Mouse (Mus musculus) G1E (cell line): ENCODE data around the gene Rabl3. TPM values are rescaled to one million over a fixed set of nuclear protein-coding genes. Genes with fewer than 3 reads are reported as not detected.

Experiments used
- ATAC-seq: 2 replicates; pipeline ENCODE4 v1.8.0; 2016; ENCODE audit warnings: mild to moderate bottlenecking; ENCODE audit not compliant: insufficient number of reproducible peaks, poor library complexity, low FRiP score, severe bottlenecking; ENCODE audit errors: extremely low read depth
- DNase-seq: peaks from one replicate; pipeline ENCODE4 v3.0.0; 2012; ENCODE audit warnings: low spot score
- H3K27me3 ChIP-seq: 2 replicates; pipeline ENCODE4 v1.6.1; 2012; ENCODE audit warnings: mild to moderate bottlenecking, low read length, inconsistent platforms; ENCODE audit not compliant: insufficient read depth
- H3K36me3 ChIP-seq: replicated peaks from 2 replicates; pipeline ENCODE3; 2012; ENCODE audit warnings: mild to moderate bottlenecking, inconsistent platforms
- H3K4me1 ChIP-seq: 2 replicates; pipeline ENCODE4 v1.6.1; 2012; ENCODE audit warnings: low read depth, low read length, inconsistent platforms, mixed read lengths; ENCODE audit not compliant: insufficient read depth
- H3K4me3 ChIP-seq: 2 replicates; pipeline ENCODE4 v1.5.1; 2012; ENCODE audit warnings: low read depth, mild to moderate bottlenecking, inconsistent platforms, low read length, moderate library complexity, mixed read lengths
- H3K9me3 ChIP-seq: replicated peaks from 2 replicates; pipeline ENCODE4 v1.6.1; 2012; ENCODE audit warnings: inconsistent platforms
- CTCF ChIP-seq: IDR thresholded peaks from 2 replicates; pipeline ENCODE4 v1.5.1; 2012; ENCODE audit warnings: low read depth, low read length, inconsistent platforms, mixed read lengths
- GATA1 ChIP-seq: IDR thresholded peaks from 2 replicates; pipeline ENCODE4 v1.6.1; 2012; ENCODE audit warnings: borderline replicate concordance, low read length, inconsistent platforms, mixed read lengths
- GATA2 ChIP-seq: IDR thresholded peaks from 2 replicates; pipeline ENCODE4 v1.6.1; 2012; ENCODE audit warnings: low read depth, low read length, inconsistent platforms, borderline replicate concordance
- POLR2AphosphoS5 ChIP-seq: IDR thresholded peaks from 2 replicates; pipeline ENCODE4 v1.6.1; 2012; ENCODE audit warnings: low read depth, low read length, inconsistent platforms; ENCODE audit not compliant: insufficient replicate concordance
- TAL1 ChIP-seq: conservative IDR thresholded peaks from 2 replicates; pipeline ENCODE4 v1.6.1; 2012; ENCODE audit warnings: low read depth, low read length, inconsistent platforms, mixed read lengths
- polyA plus RNA-seq: library from polyadenylated mRNA; stranded (reverse); fragments of >175 nt; gene quantifications from 2 replicates; pipeline ENCODE4 v1.2.3, GENCODE M21; 2012
- total RNA-seq, 2 experiments: library from RNA; stranded (forward) in 1 of 2; stranded (reverse) in 1 of 2; fragments of 200-1000 nt in 1 of 2; fragments of >200 nt in 1 of 2; fragmentation: Nextera tagmentation in 1 of 2; gene quantifications; 2 replicates each; pipeline ENCODE4 v1.2.3; 2014 to 2017

Rabl3 gene
- total and polyA plus RNA-seq, 3 experiments = 1.2 to 25.7 (median 12.2) TPM

DNA sequence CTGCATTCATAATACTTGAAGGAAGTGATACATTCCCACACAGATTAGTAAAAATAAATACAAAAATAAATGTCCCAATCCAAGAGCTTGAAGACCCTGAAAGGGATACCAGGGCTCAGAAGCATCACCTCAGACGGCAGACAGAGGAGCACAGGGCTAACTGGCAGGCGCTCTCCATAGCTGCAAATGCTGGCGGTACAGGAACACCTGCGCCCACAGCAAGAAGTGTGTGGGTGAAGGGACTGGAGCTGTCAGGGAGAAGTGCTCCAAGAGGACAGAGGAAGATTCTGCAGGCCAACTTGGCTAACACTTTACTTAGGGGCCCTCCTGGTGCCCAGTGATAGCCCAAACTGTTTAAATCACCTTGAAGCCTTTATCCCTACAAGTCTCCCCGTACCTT is 72.3 kb downstream of the Rabl3 start:
- H3K4me3 ChIP-seq = no peak overlapping the region
- no peak for ATAC-seq
- no peak for TF ChIP-seq TAL1
- TF ChIP-seq GATA2 = no peak
- no peak for TF ChIP-seq GATA1
- no peak for TF ChIP-seq POLR2AphosphoS5

DNA sequence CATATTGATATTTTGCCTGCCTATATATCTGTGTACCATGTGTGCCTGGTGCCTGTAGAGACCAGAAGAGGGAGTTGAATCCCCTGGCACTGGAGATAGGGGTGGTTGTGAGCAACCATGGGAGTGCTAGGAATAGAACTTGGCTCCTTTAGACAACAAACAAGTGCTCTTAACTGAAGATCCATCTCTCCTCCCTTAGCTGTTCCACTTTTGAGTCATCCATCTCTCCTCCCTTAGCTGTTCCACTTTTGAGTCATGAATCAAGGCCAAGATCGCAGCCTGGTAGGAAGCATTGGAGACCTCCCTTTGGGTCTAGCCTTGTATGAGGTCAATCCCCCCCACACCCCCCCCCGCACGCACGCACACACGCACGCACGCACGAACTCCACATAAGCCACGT is 74.9 kb downstream of the Rabl3 start:
- ATAC-seq = no peak
- peaks cover 8% of the 10 kb centered on the region for H3K27me3 ChIP-seq
- no peaks in the 10 kb centered on the region for H3K4me1 ChIP-seq

More for the DNA sequence above, 72.3 kb downstream of the Rabl3 start:
- Histone ChIP-seq H3K36me3 (no peaks in the 10 kb centered on the region), H3K4me1 (no peaks in the 10 kb centered on the region), H3K9me3 (no peaks in the 10 kb centered on the region), H3K27me3 (peaks cover 4% of the 10 kb centered on the region)
- DNase-seq = no peak

DNA sequence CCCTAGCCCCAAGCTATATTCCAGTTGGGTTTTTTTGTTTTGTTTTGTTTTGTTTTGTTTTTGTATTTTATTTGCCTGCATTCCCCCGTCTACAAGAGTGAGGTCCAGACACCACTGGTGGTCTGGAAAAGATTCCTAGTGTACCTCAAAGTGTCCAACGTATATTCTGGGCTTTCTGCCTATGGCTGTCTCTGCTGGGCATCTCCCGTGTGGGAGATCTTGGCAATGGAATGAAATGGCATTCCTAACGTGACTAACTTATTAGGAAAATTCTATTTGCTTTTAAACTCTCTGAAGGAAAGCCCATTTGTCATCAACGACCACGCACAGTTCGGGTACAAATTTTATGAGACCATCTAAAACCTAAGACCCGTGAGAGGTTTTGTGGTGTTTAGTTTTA is 75.7 kb downstream of the Rabl3 start:
- no peak for DNase-seq
- no peak for ATAC-seq

More for the DNA sequence above, 74.9 kb downstream of the Rabl3 start:
- TF ChIP-seq CTCF (no peak), GATA2 (no peak), POLR2AphosphoS5 (no peak), GATA1 (no peak), TAL1 (no peak)
- H3K4me3 ChIP-seq = no peak overlapping the region
- no peaks in the 10 kb centered on the region for H3K9me3 ChIP-seq
- no peak for DNase-seq
- H3K36me3 ChIP-seq = no peaks in the 10 kb centered on the region

DNA sequence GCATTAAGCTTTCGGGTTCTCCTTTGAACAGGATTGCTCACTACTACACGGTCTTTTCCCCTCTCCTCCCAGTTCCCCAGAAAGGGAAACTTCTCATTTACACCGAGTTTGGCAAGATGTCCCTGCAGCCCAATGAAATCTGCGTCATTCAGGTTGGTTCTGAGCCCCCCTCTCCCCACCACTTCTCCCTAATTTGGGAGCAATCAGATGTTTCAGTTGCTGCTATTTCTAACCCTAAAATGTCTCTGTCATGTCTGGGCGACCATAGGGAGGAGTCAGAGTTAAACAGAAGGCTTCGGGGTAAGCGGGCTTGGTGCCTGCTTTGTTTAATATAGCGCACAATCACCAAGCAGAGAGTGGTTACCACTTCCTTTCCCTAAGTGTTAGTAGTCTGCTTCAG is 76.4 kb downstream of the Rabl3 start:
- H3K4me1 ChIP-seq = no peaks in the 10 kb centered on the region
- no peak for TF ChIP-seq CTCF
- no peak for TF ChIP-seq POLR2AphosphoS5
- no peak for TF ChIP-seq GATA2
- TF ChIP-seq GATA1 = no peak
- no peak for TF ChIP-seq TAL1
- H3K27me3 ChIP-seq = peaks cover 6% of the 10 kb centered on the region
- ATAC-seq (no peak), DNase-seq (no peak)
- H3K4me3 ChIP-seq = no peak overlapping the region
- no peaks in the 10 kb centered on the region for H3K9me3 ChIP-seq
- H3K36me3 ChIP-seq = no peaks in the 10 kb centered on the region

More for the DNA sequence above, 75.7 kb downstream of the Rabl3 start:
- H3K9me3 ChIP-seq = no peaks in the 10 kb centered on the region
- H3K4me1 ChIP-seq = no peaks in the 10 kb centered on the region
- no peaks in the 10 kb centered on the region for H3K36me3 ChIP-seq
- H3K4me3 ChIP-seq = no peak overlapping the region
- TF ChIP-seq GATA2 (no peak), CTCF (no peak), POLR2AphosphoS5 (no peak), TAL1 (no peak), GATA1 (no peak)
- H3K27me3 ChIP-seq = peaks cover 8% of the 10 kb centered on the region

DNA sequence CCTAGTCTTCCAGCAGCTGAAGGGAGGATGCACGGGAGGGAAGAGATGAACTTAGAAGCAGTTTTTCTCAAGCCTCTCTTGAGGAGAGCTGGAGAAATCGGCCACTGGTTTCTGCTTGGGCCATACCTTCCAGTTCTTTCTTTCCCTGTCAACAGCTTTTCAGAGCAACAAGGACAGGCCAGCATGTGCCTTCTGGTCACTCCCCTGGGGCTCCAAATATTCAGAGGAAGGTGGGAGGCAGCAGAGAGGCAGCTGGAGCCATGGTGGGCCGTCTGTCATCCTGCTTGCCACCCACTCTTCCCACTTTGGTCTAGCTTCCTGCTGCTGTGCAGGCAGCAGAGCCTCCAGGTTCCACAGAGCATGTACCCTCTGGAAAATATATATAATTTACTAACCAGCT is 78.0 kb downstream of the Rabl3 start:
- Histone ChIP-seq H3K36me3 (no peaks in the 10 kb centered on the region), H3K9me3 (no peaks in the 10 kb centered on the region), H3K4me1 (no peaks in the 10 kb centered on the region), H3K4me3 (no peak overlapping the region), H3K27me3 (peaks cover 3% of the 10 kb centered on the region)
- ATAC-seq (no peak), DNase-seq (no peak)
- TF ChIP-seq GATA1 (no peak), TAL1 (no peak), POLR2AphosphoS5 (no peak), CTCF (no peak), GATA2 (no peak)

Other genes starting within 250 kb of the Rabl3 start
- not detected in 2 replicates for gene Stxbp5l, start 154.9 kb upstream of the Rabl3 start, total RNA-seq (2014; fragmentation: Nextera tagmentation)
- under 0.01 and 0.11 TPM in 2 replicates for gene Stxbp5l, start 154.9 kb upstream of the Rabl3 start, total RNA-seq (2017)
- gene Stxbp5l, start 154.9 kb upstream of the Rabl3 start, polyA plus RNA-seq = not detected in 2 replicates
- 22.0 and 27.8 TPM in 2 replicates for gene Gtf2e1, start 96 bp upstream of the Rabl3 start, total RNA-seq (2014; fragmentation: Nextera tagmentation)
- 29.0 and 29.6 TPM in 2 replicates for gene Gtf2e1, start 96 bp upstream of the Rabl3 start, total RNA-seq (2017)
- gene Gtf2e1, start 96 bp upstream of the Rabl3 start, polyA plus RNA-seq = 3.1 and 3.6 TPM in 2 replicates
- gene Hgd, start 40.3 kb downstream of the Rabl3 start, total RNA-seq (2014; fragmentation: Nextera tagmentation) = not detected in 2 replicates
- not detected in 2 replicates for gene Hgd, start 40.3 kb downstream of the Rabl3 start, total RNA-seq (2017)
- not detected in 2 replicates for gene Hgd, start 40.3 kb downstream of the Rabl3 start, polyA plus RNA-seq
- gene Ndufb4, start 114.6 kb downstream of the Rabl3 start, total RNA-seq (2014; fragmentation: Nextera tagmentation) = 16.8 and 19.0 TPM in 2 replicates
- 29.3 and 34.9 TPM in 2 replicates for gene Ndufb4, start 114.6 kb downstream of the Rabl3 start, total RNA-seq (2017)
- 37.1 and 48.3 TPM in 2 replicates for gene Ndufb4, start 114.6 kb downstream of the Rabl3 start, polyA plus RNA-seq
- gene Fstl1, start 237.0 kb downstream of the Rabl3 start, total RNA-seq (2014; fragmentation: Nextera tagmentation) = 2.9 and 4.8 TPM in 2 replicates
- gene Fstl1, start 237.0 kb downstream of the Rabl3 start, total RNA-seq (2017) = 6.5 and 7.4 TPM in 2 replicates
- 0.67 and 0.68 TPM in 2 replicates for gene Fstl1, start 237.0 kb downstream of the Rabl3 start, polyA plus RNA-seq